Mouse (Mus musculus) ES-E14 (cell line): ENCODE measurements around the gene Rnf111.
"Not testable (repeated sequence)": the region's sequence is repeated elsewhere in the genome, so short reads cannot be mapped to it uniquely, and the experiment has no call there.

Source experiments
- CHD2 ChIP-seq: IDR thresholded peaks from 2 replicates; pipeline ENCODE4 v1.6.1; 2014; ENCODE audit warnings: mild to moderate bottlenecking, low read depth, low read length, inconsistent platforms
- MAFK ChIP-seq: IDR thresholded peaks from 2 replicates; pipeline ENCODE4 v1.6.1; 2014; ENCODE audit warnings: mild to moderate bottlenecking, low read depth, low read length, inconsistent platforms; ENCODE audit not compliant: insufficient read depth
- ZNF384 ChIP-seq: IDR thresholded peaks from 2 replicates; pipeline ENCODE4 v1.6.1; 2012; ENCODE audit warnings: low read depth, low read length, inconsistent platforms

- TF ChIP-seq MAFK, CHD2: not testable (repeated sequence)
- peak; percentile 60; the same call in 1 of the 2 replicates for TF ChIP-seq ZNF384
Observed at GRCm38 (mm10) chr9:70552233-70552632, 48.7 kb upstream of the Rnf111 start.
